Mouse (Mus musculus): Measurements from ENCODE around the gene Slc39a3. TPM values are rescaled to one million over a fixed set of nuclear protein-coding genes. Genes with fewer than 3 reads are reported as not detected.
"Not testable (repeated sequence)": the region's sequence is repeated elsewhere in the genome, so short reads cannot be mapped to it uniquely, and the experiment has no call there.

Slc39a3 gene
- total and polyA plus RNA-seq, 2 experiments = 6.1 to 14.1 TPM

- TF ChIP-seq POLR2A (IDR thresholded peaks at IDR 0.05; ENCODE audit: extremely low read depth, insufficient read depth, low read length) (no peak), CTCF (IDR thresholded peaks at IDR 0.05; ENCODE audit: low read depth, low read length) (no peak)
- H3K27ac ChIP-seq (replicated peaks; ENCODE audit: insufficient read depth, low read depth, low read length) = no peak overlapping the region
- WGBS = 71% methylated on average over 1 of the region's 1 CpGs
These were observed 39.1 kb upstream of the Slc39a3 start for GRCm38 (mm10) chr10:81076356-81076755.

GRCm38 (mm10) chr10:81075734-81076133, 38.5 kb upstream of the Slc39a3 start:
- Histone ChIP-seq H3K4me1 (ENCODE audit: control insufficient read depth, insufficient read depth, low read length) (no peaks in the 10 kb centered on the region), H3K27ac (replicated peaks; ENCODE audit: insufficient read depth, low read depth, low read length) (no peak overlapping the region), H3K4me3 (ENCODE audit: insufficient read depth, low read depth, low read length) (no peak overlapping the region), H3K36me3 (ENCODE audit: control insufficient read depth, insufficient read depth, low read length) (no peaks in the 10 kb centered on the region), H3K27me3 (ENCODE audit: control insufficient read depth, insufficient read depth, low read length) (no peaks in the 10 kb centered on the region), H3K9ac (ENCODE audit: low read depth, low read length) (no peak overlapping the region), H3K79me2 (ENCODE audit: control insufficient read depth, insufficient read depth, low read length) (no peaks in the 10 kb centered on the region)
- TF ChIP-seq CTCF (IDR thresholded peaks at IDR 0.05; ENCODE audit: low read depth, low read length) (no peak), POLR2A (IDR thresholded peaks at IDR 0.05; ENCODE audit: extremely low read depth, insufficient read depth, low read length) (no peak)
- 70% methylated on average over 8 of the region's 8 CpGs for WGBS
- no peak for DNase-seq (ENCODE audit: extremely low read depth, low read depth, low spot score)

More at GRCm38 (mm10) chr10:81076356-81076755, 39.1 kb upstream of the Slc39a3 start:
- H3K79me2 ChIP-seq (ENCODE audit: control insufficient read depth, insufficient read depth, low read length) = no peaks in the 10 kb centered on the region
- H3K27me3 ChIP-seq (ENCODE audit: control insufficient read depth, insufficient read depth, low read length) = no peaks in the 10 kb centered on the region
- no peak for DNase-seq (ENCODE audit: extremely low read depth, low read depth, low spot score)
- H3K4me3 ChIP-seq (ENCODE audit: insufficient read depth, low read depth, low read length) = no peak overlapping the region
- no peak overlapping the region for H3K9ac ChIP-seq (ENCODE audit: low read depth, low read length)
- no peaks in the 10 kb centered on the region for H3K4me1 ChIP-seq (ENCODE audit: control insufficient read depth, insufficient read depth, low read length)
- no peaks in the 10 kb centered on the region for H3K36me3 ChIP-seq (ENCODE audit: control insufficient read depth, insufficient read depth, low read length)

GRCm38 (mm10) chr10:81073464-81073863, 36.2 kb upstream of the Slc39a3 start:
- no peak for DNase-seq (ENCODE audit: extremely low read depth, low read depth, low spot score)
- H3K9ac ChIP-seq (ENCODE audit: low read depth, low read length) = no peak overlapping the region
- peaks cover 2% of the 10 kb centered on the region for H3K4me1 ChIP-seq (ENCODE audit: control insufficient read depth, insufficient read depth, low read length)
- H3K27ac ChIP-seq (replicated peaks; ENCODE audit: insufficient read depth, low read depth, low read length) = no peak overlapping the region
- TF ChIP-seq CTCF (IDR thresholded peaks at IDR 0.05; ENCODE audit: low read depth, low read length) (peak; percentile 71), POLR2A (IDR thresholded peaks at IDR 0.05; ENCODE audit: extremely low read depth, insufficient read depth, low read length) (no peak)
- no peaks in the 10 kb centered on the region for H3K27me3 ChIP-seq (ENCODE audit: control insufficient read depth, insufficient read depth, low read length)
- H3K79me2 ChIP-seq (ENCODE audit: control insufficient read depth, insufficient read depth, low read length) = no peaks in the 10 kb centered on the region
- no peak overlapping the region for H3K4me3 ChIP-seq (ENCODE audit: insufficient read depth, low read depth, low read length)
- WGBS = 74% methylated on average over 7 of the region's 7 CpGs
- no peaks in the 10 kb centered on the region for H3K36me3 ChIP-seq (ENCODE audit: control insufficient read depth, insufficient read depth, low read length)

GRCm38 (mm10) chr10:81072290-81072689, 35.1 kb upstream of the Slc39a3 start:
- DNase-seq (ENCODE audit: extremely low read depth, low read depth, low spot score) = no peak
- TF ChIP-seq CTCF (IDR thresholded peaks at IDR 0.05; ENCODE audit: low read depth, low read length) = no peak
- TF ChIP-seq POLR2A (IDR thresholded peaks at IDR 0.05; ENCODE audit: extremely low read depth, insufficient read depth, low read length) = no peak
- WGBS = 93% methylated on average over 8 of the region's 8 CpGs
- Histone ChIP-seq H3K27me3 (ENCODE audit: control insufficient read depth, insufficient read depth, low read length) (no peaks in the 10 kb centered on the region), H3K9ac (ENCODE audit: low read depth, low read length) (no peak overlapping the region), H3K4me3 (ENCODE audit: insufficient read depth, low read depth, low read length) (no peak overlapping the region), H3K36me3 (ENCODE audit: control insufficient read depth, insufficient read depth, low read length) (no peaks in the 10 kb centered on the region), H3K79me2 (ENCODE audit: control insufficient read depth, insufficient read depth, low read length) (no peaks in the 10 kb centered on the region), H3K27ac (replicated peaks; ENCODE audit: insufficient read depth, low read depth, low read length) (no peak overlapping the region), H3K4me1 (ENCODE audit: control insufficient read depth, insufficient read depth, low read length) (peaks cover 2% of the 10 kb centered on the region)

- H3K79me2 ChIP-seq (ENCODE audit: control insufficient read depth, insufficient read depth, low read length) = no peaks in the 10 kb centered on the region
- H3K4me3 ChIP-seq (ENCODE audit: insufficient read depth, low read depth, low read length) = peak within 1 kb of the TSS; percentile 66
- no peak for TF ChIP-seq CTCF (IDR thresholded peaks at IDR 0.05; ENCODE audit: low read depth, low read length)
- TF ChIP-seq POLR2A (IDR thresholded peaks at IDR 0.05; ENCODE audit: extremely low read depth, insufficient read depth, low read length) = peak; percentile 43; the same call in 1 of the 2 replicates
- peaks cover 2% of the 10 kb centered on the region for H3K4me1 ChIP-seq (ENCODE audit: control insufficient read depth, insufficient read depth, low read length)
- no peak within 1 kb of the TSS for H3K27ac ChIP-seq (replicated peaks; ENCODE audit: insufficient read depth, low read depth, low read length)
- peak; percentile 95 for DNase-seq (ENCODE audit: extremely low read depth, low read depth, low spot score)
- under 1% methylated on average over 35 of the region's 35 CpGs for WGBS
- H3K27me3 ChIP-seq (ENCODE audit: control insufficient read depth, insufficient read depth, low read length) = no peaks in the 10 kb centered on the region
- H3K9ac ChIP-seq (ENCODE audit: low read depth, low read length) = peak within 1 kb of the TSS; percentile 81
- no peaks in the 10 kb centered on the region for H3K36me3 ChIP-seq (ENCODE audit: control insufficient read depth, insufficient read depth, low read length)
These were observed 32.6 kb upstream of the Slc39a3 start, which contains the start of gene Thop1 for GRCm38 (mm10) chr10:81069836-81070235. TSS of gene Thop1 (plus strand) at chr10:81070035.

- H3K27ac ChIP-seq (replicated peaks; ENCODE audit: insufficient read depth, low read depth, low read length) = no peak overlapping the region
- WGBS = 75% methylated on average over 5 of the region's 5 CpGs
- DNase-seq (ENCODE audit: extremely low read depth, low read depth, low spot score) = no peak
- TF ChIP-seq CTCF (IDR thresholded peaks at IDR 0.05; ENCODE audit: low read depth, low read length) = no peak
- no peak for TF ChIP-seq POLR2A (IDR thresholded peaks at IDR 0.05; ENCODE audit: extremely low read depth, insufficient read depth, low read length)
- no peaks in the 10 kb centered on the region for H3K27me3 ChIP-seq (ENCODE audit: control insufficient read depth, insufficient read depth, low read length)
- no peaks in the 10 kb centered on the region for H3K79me2 ChIP-seq (ENCODE audit: control insufficient read depth, insufficient read depth, low read length)
- H3K36me3 ChIP-seq (ENCODE audit: control insufficient read depth, insufficient read depth, low read length) = no peaks in the 10 kb centered on the region
- peaks cover 2% of the 10 kb centered on the region for H3K4me1 ChIP-seq (ENCODE audit: control insufficient read depth, insufficient read depth, low read length)
- H3K4me3 ChIP-seq (ENCODE audit: insufficient read depth, low read depth, low read length) = no peak overlapping the region
- no peak overlapping the region for H3K9ac ChIP-seq (ENCODE audit: low read depth, low read length)
These were observed 31.5 kb upstream of the Slc39a3 start for GRCm38 (mm10) chr10:81068706-81069105.

- DNase-seq (ENCODE audit: extremely low read depth, low read depth, low spot score); H3K9ac ChIP-seq (ENCODE audit: low read depth, low read length); H3K36me3 ChIP-seq (ENCODE audit: control insufficient read depth, insufficient read depth, low read length); H3K27ac ChIP-seq (replicated peaks; ENCODE audit: insufficient read depth, low read depth, low read length); H3K27me3 ChIP-seq (ENCODE audit: control insufficient read depth, insufficient read depth, low read length); H3K79me2 ChIP-seq (ENCODE audit: control insufficient read depth, insufficient read depth, low read length); H3K4me1 ChIP-seq (ENCODE audit: control insufficient read depth, insufficient read depth, low read length); H3K4me3 ChIP-seq (ENCODE audit: insufficient read depth, low read depth, low read length): not testable (repeated sequence)
- WGBS = 93% methylated on average over 8 of the region's 8 CpGs
These were observed 27.3 kb upstream of the Slc39a3 start for GRCm38 (mm10) chr10:81064519-81064918.
